Mouse (Mus musculus) small intestine, adult 2 months (tissue): ENCODE data around the gene Chmp6.

Experiments
- CTCF ChIP-seq: fragments of 200-500 bp; IDR thresholded peaks from 2 replicates; pipeline ENCODE4 v1.5.1; 2012; ENCODE audit warnings: low read depth, mild to moderate bottlenecking, control low read depth, inconsistent platforms, low read length, moderate library complexity, mixed read lengths; ENCODE audit not compliant: insufficient replicate concordance, insufficient read length; ENCODE audit errors: extremely low read depth
- POLR2A ChIP-seq: fragments of 200-500 bp; IDR thresholded peaks from 2 replicates; pipeline ENCODE4 v1.6.1; 2012; ENCODE audit warnings: low read depth, mild to moderate bottlenecking, control low read depth, inconsistent platforms, low read length, moderate library complexity

GRCm38 (mm10) chr11:119966294-119966693, 53.1 kb downstream of the Chmp6 start:
- no peak for TF ChIP-seq CTCF
- TF ChIP-seq POLR2A, result no peak
